Mouse (Mus musculus) spleen, embryonic (tissue): ENCODE data around the gene Erc2.

Source experiments
- CTCF ChIA-PET: fragments of 350-600 bp; sonication (Branson Sonifier 250); formaldehyde crosslinking; loops from one replicate; lab custom pipeline; 2022; lab: Charles Lee

Erc2 gene

DNA sequence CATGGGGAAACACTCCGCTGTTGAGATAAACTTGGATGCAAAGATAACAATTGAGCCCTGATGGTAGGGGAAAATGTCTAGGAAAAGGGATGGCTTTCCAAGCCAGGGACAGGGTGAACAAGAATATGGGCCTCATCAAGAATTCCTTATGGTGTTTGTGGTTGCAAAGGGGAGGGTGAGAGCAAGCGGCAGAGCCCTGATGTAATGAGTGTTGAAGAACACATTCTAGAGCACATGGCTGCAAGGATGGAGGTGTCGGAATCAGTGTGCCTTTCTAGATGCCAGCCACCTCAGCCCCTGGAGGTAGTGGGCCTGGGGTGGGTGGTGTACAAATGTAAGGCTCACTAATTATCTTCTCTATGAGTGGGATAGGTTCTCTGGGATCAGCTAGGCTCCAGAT is 313.5 kb downstream of the Erc2 start:
- CTCF ChIA-PET: no interaction called here

DNA sequence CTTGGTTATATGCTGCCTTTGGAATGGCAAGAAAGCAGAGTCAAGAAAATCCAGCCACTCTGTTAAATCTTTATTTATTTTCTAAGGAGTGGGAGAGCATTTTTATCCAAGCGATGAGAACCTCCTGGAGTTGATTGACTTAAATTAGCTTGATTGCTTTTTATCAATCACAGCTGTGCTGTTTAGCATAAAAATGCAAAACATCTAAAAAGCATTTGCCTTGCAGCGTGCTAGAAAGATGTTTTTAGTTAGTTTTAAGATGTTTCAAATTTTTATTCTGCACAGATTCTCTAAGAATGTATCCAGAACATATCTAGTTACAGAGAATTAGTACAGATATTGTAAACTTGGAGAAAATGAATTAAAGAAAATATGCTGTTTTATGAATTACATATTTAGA is 315.7 kb downstream of the Erc2 start:
- CTCF ChIA-PET: no interaction called here

DNA sequence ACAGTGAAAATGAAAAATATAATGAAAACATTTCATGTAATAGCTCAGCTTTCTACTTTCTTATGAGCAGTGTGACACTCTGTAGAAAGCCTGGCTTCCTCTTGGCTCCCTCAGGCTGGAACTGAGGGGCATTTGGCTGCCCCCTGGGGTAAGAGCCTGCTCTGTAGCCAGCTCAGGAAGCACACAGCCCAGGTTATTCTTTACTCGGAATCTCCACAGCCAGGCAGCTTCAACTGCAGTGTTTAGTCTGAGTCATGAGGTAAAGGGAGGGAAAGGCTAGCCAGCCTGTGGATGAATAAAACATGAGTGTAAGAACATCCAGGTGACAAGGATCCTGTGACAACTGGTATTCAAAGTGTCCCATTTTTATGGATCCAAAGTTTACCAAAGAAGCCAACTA is 323.0 kb downstream of the Erc2 start:
- CTCF ChIA-PET: no interaction called here

DNA sequence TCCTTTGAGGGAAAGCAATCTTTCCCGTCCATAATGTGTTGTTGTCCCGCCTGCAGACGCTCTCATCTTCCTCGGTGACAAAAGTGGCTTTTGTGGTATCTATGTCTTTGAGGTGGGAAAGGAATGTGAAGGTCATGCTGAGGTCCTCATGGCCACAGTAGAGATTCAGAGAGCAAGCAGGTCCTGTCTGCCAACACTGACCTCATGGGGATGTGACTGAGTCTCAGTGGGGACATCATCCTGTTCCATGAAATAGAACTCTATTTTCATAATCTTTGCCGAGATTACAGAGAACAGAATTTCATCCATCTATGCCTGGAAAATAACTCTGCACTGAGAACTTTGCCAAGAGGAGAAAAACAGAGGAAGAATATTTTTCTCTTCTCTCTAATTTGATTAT is 324.0 kb downstream of the Erc2 start:
- CTCF ChIA-PET: no interaction called here

DNA sequence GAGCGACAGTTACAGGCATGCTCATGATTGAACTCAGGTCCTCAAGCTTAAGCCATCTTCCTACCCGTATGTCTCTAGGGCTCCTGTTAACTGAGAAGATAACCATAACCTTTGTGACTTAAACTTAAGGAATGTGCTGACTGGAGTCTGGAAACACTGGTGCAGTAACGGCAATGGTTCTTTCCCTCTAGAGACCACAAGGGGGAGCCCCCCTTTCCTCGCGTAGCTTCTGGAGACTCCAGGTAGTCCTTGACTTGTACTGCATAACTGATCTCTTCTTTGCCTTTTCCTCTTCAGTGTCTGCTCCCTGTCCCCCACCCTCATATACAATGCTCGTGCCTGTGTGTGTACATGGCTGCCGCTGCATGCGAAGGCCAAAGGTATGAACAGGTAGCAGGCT is 326.2 kb downstream of the Erc2 start:
- CTCF ChIA-PET: no interaction called here

DNA sequence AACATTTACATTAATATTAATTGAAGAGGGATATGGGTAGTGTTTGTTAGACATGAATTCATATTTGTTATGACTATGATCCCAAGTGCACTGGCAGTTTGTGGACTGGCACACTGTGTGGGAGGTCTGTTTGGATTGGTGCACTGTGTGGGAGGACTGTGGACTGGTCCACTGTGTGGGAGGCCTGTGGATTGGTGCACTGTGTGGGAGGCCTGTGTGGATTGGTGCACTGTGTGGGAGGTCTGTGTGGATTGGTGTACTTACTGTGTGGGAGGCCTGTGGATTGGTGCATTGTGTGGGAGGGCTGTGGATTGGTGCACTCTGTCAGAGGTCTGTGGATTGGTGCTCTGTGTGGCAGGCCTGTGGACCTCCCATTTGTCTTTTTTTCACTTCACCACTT is 331.6 kb downstream of the Erc2 start:
- CTCF ChIA-PET: no interaction called here

DNA sequence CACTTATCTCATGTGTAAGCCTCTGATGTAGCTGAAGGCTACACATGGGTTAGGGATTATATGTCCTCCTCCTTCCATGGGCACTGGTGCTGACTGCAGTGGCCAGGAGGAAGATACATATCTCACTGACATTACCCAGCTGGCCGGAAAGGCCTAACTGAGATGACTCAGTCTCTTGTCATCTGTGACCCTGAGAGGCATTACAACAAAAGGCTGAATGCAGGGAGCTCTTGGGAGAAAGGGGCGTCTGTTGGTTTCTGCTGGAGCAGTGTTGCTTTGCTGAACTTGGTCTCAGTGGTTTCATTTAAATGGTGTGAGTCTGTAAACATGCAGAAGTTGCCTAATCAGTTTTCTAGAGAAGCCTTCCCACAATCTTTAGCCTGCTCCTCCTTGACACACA is 334.6 kb downstream of the Erc2 start:
- CTCF ChIA-PET: no interaction called here

DNA sequence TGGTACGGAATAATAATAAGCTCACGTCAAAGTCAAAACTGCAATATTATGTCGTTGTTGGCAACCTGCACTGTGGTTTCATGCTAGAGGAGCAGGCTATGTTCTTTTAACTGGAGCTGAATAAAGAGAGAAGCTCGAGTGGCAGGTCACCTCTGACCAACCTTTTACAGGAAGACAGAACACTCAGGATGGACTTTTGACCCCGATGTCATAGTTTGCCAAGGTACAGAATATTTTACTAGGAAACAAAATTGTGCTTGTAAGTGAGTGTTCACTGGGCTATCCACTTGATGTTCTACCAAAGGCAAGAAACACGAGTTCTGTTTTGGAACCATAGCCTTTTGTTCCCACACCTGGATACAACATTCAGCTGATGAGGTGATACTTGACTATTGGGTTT is 351.5 kb downstream of the Erc2 start:
- CTCF ChIA-PET: no interaction called here

DNA sequence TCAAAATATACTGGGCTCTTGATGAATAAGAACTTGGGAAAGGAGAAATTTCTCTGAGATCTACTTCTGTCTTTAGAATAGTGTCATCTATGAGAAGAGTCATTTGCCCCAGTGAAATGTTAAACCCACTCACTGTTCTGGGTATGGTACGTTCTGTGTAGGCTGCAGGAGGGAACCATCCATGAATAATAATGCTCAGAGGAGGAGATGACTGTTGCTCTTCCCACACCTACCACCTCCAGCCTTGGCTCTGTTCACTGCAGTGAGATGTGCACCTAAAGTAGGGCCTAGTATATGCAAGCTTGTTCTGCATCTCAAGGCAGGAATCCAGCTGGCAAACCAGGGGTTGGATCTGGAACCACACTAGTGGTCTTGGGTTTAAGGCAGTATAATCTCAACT is 353.4 kb downstream of the Erc2 start:
- CTCF ChIA-PET: interaction anchor here (0.6 kb wide), 1 partner anchor 1226 kb away, joined by 4 read pairs; no protein-coding TSS in a partner anchor

DNA sequence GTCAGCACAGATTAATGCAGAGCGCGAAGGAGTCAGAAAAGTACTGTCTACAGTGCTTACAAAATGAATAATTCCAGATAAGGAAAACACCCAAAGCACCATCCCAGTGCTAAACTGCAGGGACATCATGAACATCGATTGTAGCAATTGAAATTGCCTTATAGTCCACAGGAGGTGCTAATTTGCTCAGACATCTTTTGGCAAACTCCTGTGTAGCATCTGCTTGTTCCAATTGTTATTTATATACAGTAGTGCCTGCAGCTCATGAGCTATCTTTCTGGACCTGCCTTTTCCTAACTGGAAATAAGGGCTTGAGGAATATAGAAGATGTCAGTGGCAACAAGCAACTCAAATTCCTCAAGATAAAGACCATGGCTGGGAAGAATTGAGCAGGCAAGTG is 362.5 kb downstream of the Erc2 start:
- CTCF ChIA-PET: no interaction called here

DNA sequence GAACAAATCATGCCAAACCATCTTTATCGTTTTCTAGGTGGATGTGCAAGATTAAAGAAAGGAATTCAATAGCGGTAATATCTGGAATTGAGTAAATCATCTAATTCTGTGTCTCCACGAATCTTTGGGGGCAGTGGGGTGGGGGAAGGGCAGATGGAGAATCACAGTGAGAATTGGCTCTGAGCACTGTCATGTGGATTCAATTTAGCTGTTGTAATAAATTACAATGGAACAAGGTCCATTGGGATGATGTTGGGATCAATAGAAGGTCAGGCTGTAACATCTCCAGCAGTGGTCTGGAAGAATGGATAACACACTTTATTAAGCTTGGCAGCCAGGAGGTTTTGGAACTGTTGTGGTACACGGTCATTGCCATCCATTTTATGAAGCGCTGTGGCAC is 363.0 kb downstream of the Erc2 start:
- CTCF ChIA-PET: no interaction called here

DNA sequence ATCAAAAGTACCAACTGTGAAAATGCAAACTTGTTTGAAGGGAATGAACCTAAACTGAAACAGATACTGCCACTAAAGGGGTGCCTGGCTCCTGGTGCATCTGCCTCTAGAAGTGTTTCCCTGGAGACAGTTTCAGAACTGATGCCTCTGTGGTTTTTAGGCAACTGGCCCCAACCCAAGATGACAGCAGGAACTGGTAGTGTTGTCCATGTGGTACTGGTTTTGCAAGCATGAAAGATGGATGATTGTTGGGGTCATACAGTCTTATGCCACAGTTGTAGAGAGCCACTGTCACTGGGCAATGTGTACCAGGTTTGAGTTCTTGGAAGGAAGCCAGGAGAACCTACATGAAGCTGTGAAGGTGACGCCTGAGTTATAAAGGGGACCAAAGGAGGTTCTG is 365.2 kb downstream of the Erc2 start:
- CTCF ChIA-PET: no interaction called here

DNA sequence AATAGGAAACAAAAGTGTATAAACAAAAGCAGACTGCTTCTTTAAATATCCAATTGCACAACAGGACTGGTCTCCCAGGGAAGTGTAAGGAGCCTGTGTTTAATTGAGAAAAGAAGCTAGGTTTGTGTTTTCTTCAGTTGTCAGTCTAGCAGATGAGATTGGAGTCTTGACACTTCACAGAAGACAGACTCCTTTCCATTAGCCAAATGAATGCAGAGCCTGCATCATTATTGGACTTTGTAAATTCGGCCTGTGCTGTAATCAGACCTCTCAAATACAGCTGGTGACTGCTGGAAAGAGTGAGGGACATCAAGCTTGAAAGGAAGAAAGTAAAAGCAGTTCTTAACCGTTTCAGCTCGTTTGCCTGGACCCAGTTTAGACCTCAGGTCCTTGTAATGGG is 376.3 kb downstream of the Erc2 start:
- CTCF ChIA-PET: no interaction called here

DNA sequence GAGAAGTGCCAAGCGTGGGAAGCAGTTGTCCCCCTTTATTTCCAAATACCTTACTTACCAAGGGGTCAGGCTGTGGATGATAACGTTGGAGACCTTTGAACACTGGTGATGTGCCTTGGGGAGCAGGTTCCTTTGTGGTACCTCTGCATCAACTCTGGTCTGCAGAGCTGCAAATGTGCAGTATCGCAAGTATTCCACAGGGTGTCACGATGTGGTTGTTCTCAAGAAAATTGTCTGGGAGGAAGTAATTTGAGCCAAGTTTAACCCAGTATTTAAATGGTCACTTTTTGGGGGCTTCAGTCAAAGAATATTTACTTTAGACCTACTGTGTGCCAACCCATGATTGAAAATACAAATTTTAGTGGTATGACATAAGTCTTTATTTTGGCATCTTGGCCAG is 381.8 kb downstream of the Erc2 start:
- CTCF ChIA-PET: no interaction called here

DNA sequence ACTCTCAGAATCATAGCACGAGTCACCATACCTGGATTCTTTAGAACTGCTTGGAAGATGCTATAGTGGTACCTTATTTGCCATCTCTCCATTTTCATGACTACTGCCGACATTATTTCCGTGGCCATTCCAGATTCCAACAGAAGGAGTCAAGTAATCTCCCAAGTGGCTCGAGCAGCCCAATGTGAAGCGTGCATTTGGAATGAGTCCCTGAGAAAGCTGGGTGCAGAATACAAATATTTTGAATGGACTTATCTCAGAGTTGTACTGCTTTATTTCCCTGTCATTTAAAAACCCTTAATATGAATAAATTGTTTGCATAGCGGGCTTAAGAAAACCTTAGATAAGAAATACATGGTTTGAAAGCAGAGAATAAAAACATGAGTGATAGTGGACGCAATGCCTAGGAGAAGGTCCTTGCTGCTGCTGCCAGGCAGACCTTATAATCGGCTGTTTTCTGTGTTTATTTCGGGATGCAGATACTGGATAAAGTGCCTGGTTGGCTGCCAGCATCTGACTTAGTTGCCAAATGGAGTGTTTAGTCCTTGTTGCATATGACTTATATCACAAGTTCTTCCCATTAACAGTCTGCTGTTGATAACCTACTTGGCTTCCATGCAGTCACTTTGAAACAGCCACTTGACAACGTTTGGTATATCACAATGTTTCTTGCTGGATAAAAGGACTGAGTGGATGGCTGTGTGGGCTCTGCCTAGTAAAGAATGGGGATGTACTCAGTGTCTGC is 388.5 kb downstream of the Erc2 start:
- CTCF ChIA-PET: no interaction called here

DNA sequence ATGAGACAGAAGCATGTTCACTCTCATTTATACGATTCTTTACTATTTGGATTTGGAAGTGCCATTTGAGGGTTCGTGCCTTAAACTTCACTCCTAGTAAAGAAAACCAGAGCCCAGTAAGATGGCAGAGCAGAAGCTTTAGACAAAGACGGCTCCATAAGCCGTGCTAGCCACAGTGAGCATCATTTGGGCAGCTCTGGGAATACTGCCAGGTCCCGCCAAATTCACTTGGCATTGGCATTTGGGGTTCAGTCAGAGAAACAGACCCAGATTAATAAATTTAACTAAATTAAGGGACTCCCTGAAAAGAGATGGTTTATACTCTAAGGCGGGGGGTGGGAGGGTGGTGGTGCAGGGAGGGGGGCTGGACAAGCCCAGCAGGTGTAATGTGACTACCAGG is 401.0 kb downstream of the Erc2 start:
- CTCF ChIA-PET: no interaction called here

DNA sequence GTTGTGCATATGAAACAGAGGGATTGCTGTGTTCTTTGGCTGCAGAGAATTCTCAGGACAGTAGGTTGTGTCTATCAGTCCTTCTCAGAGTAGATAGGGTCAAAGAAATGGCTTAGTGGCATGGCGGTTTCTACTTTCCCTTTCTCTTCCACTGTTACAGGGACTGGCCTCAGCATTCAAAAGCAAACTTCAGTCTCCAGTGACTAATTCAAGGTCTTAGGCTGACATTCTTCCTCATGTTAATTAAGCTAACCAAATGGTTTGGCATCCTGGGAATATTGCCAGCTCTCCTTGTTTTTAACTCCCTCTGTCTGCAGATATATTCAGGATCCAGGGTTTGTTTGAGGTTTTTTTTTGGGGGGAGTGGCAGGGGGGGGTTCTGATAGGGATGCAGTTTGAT is 408.6 kb downstream of the Erc2 start:
- CTCF ChIA-PET: no interaction called here

DNA sequence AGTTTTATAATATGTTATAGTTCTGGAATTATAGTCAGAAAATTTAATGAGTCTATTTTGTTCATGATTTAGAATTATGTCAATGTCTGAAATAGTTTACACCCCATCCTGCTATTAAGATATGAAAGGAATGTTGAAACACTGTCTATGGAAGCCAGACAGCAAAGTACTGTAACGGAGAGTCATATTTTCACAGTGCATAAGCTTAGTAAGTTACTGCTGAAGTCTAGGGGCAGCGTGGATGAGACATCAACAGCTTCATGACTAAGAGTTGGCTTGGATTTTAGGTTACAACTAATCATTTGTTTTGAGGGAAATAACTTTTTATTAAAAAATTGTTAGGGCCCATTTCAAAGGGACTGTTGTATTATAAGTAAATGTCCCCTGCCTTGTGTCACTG is 412.8 kb downstream of the Erc2 start:
- CTCF ChIA-PET: no interaction called here

DNA sequence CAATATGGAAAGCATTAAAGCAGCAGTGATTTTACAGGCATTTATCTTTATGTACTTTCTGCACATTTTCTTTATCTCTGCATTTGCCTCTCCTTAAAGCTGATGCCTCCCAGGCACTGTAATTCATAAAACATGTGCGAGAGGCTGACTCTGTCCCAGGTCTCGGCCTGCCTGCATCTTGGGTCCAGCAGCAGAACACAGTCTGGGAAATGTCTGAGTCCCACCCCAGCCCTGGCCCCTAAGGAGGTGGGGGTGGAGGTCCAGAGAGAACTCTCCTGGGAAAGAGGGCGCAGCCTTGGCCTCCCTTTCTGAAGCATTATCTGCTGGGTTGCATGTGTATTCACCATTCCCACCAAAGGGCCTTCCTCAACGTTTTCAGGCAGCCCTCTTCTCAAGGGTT is 420.9 kb downstream of the Erc2 start:
- CTCF ChIA-PET: no interaction called here

DNA sequence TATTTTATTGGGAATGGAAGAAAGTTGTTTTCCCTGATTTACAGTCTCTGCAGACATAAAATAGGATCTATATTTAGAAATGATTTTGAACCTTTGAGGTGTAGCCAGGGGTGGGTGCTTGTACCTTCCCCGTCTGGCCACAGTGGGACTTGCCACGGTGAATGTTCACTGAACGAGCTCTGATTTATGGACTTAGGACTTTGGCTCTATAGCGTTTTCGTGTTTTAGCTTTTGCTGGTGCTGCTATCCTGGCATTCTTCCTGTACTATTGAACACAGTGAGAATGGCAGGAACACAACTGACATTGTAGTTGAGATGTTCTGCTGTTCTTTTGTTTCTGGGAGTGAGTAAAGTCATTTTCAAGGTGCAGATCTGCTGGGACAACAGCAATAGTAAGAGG is 429.4 kb downstream of the Erc2 start:
- CTCF ChIA-PET: no interaction called here

DNA sequence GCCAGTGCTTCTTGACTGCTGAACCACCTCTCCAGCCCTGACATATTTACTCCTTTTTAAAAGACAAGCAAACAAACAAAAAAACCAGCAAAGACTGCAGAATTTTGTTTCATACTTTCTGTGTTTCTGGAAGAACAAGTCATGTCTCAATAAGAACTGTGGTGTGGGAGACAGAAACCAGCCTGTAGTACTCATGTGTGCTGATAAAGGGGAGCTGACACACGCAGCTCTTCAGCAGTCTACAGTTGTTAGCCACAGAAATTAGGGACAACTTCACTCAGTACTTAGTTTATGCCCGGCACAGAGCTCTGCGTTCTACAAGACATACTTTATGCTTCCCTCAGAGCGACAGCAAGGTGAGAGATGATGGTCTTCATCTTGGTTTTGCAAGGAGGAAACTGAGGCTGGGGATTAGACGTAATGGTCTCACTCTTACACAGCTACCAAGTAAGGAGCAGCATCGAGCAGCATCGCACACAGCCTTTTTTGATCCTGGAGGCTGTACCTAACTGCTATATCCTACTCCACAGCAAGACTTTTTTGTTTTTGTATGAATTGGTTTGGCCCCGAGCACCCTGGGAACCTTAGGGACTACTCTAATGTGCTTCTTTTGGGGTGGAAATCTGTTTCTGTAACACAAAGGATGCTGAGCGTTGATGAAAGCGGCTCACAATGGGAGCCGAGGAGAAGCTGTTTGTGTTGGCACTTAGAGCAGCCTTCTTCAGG is 435.1 kb downstream of the Erc2 start:
- CTCF ChIA-PET: no interaction called here

DNA sequence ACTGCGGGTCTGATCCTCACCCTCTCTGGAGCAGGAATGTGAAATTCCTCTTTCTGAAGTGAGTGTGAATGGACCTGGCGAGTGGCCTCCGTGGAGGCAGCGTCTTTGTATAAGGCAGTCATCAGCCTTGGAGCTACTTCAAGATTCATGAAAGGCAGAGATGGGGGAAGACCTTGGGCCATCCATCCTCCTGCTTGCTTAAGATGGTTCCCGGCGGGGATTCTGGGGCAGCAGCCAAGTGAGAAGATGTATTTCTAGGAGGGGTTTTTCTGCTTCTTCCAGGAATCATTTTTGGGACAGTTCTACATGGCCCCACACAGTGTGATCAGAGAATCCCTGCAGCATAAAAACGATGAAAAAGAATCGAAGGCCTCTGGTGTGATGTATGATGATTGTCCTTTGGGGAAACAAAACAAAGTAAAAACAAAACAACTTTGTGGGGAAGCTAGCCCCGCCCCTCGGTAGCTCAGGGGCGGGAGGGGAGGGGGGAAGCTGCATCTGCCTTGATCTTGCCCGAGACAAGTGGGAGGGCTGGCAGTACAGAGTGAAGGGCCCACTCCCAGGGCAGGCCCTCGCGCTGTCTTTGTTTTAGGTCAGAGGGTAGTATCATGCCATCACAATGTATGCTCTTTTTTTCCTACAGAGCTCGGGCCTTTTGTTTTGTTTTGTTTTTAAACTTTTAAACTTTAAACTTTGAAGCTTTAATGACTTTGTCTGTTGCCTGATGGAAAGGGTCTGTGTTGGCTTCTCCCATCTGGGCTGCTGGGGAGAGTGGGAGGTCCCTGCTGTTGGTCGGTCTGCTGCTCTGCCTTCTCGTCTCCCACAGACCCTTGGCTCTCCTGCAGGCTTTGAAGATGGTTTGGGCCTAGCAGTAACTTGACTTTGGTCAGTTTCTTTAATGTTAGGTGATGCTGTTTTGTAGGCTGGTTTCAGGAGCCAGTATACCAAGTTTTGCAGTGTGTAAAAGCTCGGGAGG is 435.9 kb downstream of the Erc2 start:
- CTCF ChIA-PET: no interaction called here
